Mouse (Mus musculus) kidney, embryonic 14.5 days (tissue): ENCODE results near the gene Scg3. TPM values are rescaled to one million over a fixed set of nuclear protein-coding genes. Genes with fewer than 3 reads are reported as not detected.
"Not testable (repeated sequence)": the region's sequence is repeated elsewhere in the genome, so short reads cannot be mapped to it uniquely, and the experiment has no call there.

Experiments
- ATAC-seq: fragments of 200-750 bp; cut with Nextera tagmentation; 2 replicates; pipeline ENCODE4 v1.8.0; 2017; ENCODE audit warnings: moderate number of reproducible peaks, mild to moderate bottlenecking, moderate TSS enrichment, moderate library complexity; ENCODE audit not compliant: low FRiP score, low TSS enrichment
- H3K27ac ChIP-seq: fragments of 300-500 bp; sonication (generic); 2 replicates; pipeline ENCODE4 v1.5.1; 2014; ENCODE audit warnings: low read depth, mild to moderate bottlenecking, low read length, moderate library complexity, mixed read lengths
- H3K27me3 ChIP-seq: fragments of 300-500 bp; sonication (generic); 2 replicates; pipeline ENCODE4 v1.6.1; 2014; ENCODE audit warnings: mild to moderate bottlenecking, low read length; ENCODE audit not compliant: control insufficient read depth, insufficient read depth
- H3K36me3 ChIP-seq: fragments of 300-500 bp; sonication (generic); 2 replicates; pipeline ENCODE4 v1.6.1; 2014; ENCODE audit warnings: low read length, mixed read lengths; ENCODE audit not compliant: control insufficient read depth, insufficient read depth
- H3K4me1 ChIP-seq: fragments of 300-500 bp; sonication (generic); 2 replicates; pipeline ENCODE4 v1.6.1; 2014; ENCODE audit warnings: low read length, mixed read lengths; ENCODE audit not compliant: control insufficient read depth, insufficient read depth
- H3K4me2 ChIP-seq: fragments of 300-500 bp; sonication (generic); replicated peaks from 2 replicates; pipeline ENCODE4 v1.6.1; 2014; ENCODE audit warnings: low read depth, mild to moderate bottlenecking, low read length
- H3K4me3 ChIP-seq: fragments of 300-500 bp; sonication (generic); 2 replicates; pipeline ENCODE4 v1.5.1; 2014; ENCODE audit warnings: mild to moderate bottlenecking, low read length
- H3K9ac ChIP-seq: fragments of 300-500 bp; sonication (generic); 2 replicates; pipeline ENCODE4 v1.6.1; 2014; ENCODE audit warnings: low read depth, mild to moderate bottlenecking, low read length, moderate library complexity
- H3K9me3 ChIP-seq: fragments of 300-500 bp; sonication (generic); 2 replicates; pipeline ENCODE4 v1.6.1; 2016; ENCODE audit warnings: low read length; ENCODE audit not compliant: control insufficient read depth
- WGBS: fragments of 180-500 bp; shearing (Covaris S2); extraction: QIAGEN DNeasy Blood & Tissue Kit; methylation state at CpG from one replicate; pipeline ENCODE4 v1.1.7; 2014; 5-methylcytosine and 5-hydroxymethylcytosine counted together
- polyA plus RNA-seq: library from polyadenylated mRNA; unstranded; fragments of >200 nt; fragmentation: Nextera tagmentation; extraction: Ambion mirVana; gene quantifications from 2 replicates; pipeline ENCODE4 v1.2.1, GENCODE M21; 2014

The Scg3 gene
- polyA plus RNA-seq, 1 experiment from 2014 or later: 0.35 TPM

- no peak overlapping the region for H3K4me2 ChIP-seq
- ATAC-seq: no peak
- H3K36me3 ChIP-seq: no peaks in the 10 kb centered on the region
- H3K4me3 ChIP-seq: no peak overlapping the region
- H3K9ac ChIP-seq: no peak overlapping the region
- 87% methylated on average over 6 of the region's 6 CpGs for WGBS
- H3K27me3 ChIP-seq: no peaks in the 10 kb centered on the region
- no peaks in the 10 kb centered on the region for H3K4me1 ChIP-seq
- no peaks in the 10 kb centered on the region for H3K9me3 ChIP-seq
- H3K27ac ChIP-seq: no peak overlapping the region
Observed at GRCm38 (mm10) chr9:75672769-75673168, 11.1 kb downstream of the Scg3 start.

DNA sequence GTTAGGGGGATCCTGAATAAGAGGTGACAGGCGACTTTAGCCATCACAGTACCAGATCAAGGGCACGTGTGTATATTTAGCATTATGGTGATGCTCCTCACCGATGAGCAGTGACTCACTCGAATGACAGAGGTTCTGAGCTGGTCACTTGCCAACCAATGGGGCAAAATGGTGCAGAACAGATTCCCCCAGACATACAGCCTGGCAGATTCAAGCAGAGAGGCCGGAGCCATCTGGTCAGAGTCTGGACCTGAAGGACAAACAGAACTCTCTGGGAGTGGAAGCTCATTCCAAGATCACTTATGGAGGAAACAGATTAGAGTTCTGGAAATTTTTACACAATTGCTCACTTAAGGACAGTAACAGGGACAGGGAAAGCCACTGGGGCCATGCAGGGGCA, 17.2 kb downstream of the Scg3 start:
- Histone ChIP-seq H3K4me2 (no peak overlapping the region), H3K9ac (no peak overlapping the region), H3K36me3 (no peaks in the 10 kb centered on the region), H3K4me3 (no peak overlapping the region), H3K9me3 (no peaks in the 10 kb centered on the region), H3K4me1 (no peaks in the 10 kb centered on the region), H3K27me3 (no peaks in the 10 kb centered on the region), H3K27ac (no peak overlapping the region)
- ATAC-seq: no peak
- 76% methylated on average over 5 of the region's 5 CpGs for WGBS

DNA sequence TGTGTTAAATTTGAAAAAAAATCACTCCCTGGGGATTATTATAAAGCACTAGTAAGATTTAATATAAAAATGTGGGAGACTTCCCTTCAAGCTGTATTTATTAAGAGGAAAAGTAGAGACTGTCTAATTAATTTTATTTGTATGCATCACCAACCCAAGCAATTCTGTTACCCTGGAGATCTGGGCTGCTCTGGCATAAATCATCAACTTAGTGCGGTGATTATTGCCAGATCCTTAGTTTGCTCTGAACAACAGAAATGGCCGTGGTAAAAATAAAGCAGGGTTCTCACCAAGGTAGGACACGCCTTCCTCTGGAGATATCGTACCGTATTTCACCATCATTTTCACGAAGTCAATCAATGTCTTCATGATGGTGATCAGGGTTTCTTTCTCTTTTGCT, 18.5 kb downstream of the Scg3 start:
- H3K9ac ChIP-seq: no peak overlapping the region
- no peak for ATAC-seq
- H3K9me3 ChIP-seq: no peaks in the 10 kb centered on the region
- WGBS: 82% methylated on average over 6 of the region's 6 CpGs
- no peak overlapping the region for H3K27ac ChIP-seq
- no peak overlapping the region for H3K4me3 ChIP-seq
- no peaks in the 10 kb centered on the region for H3K4me1 ChIP-seq
- H3K27me3 ChIP-seq: no peaks in the 10 kb centered on the region
- no peaks in the 10 kb centered on the region for H3K36me3 ChIP-seq
- no peak overlapping the region for H3K4me2 ChIP-seq

DNA sequence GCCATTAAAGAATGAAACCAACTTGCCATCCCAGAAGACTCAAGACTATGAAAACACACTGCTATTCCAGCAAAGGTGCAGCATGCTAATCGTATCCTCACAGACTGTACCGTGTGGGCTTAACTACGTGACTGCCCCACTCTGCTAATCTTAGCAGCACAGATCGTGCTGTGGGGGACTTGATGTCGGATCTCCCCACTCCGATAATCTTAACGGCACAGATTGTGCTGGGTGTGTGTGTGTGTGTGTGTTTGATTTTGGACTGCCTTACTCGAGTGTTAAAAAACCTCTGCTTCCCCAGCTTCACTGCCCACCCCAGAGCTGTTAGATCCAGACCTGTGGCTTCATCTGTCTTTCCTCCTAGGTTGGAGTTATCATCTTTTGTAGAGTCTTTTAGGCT, 22.9 kb downstream of the Scg3 start:
- Histone ChIP-seq H3K4me1 (no peaks in the 10 kb centered on the region), H3K9ac (no peak overlapping the region), H3K4me2 (no peak overlapping the region), H3K27ac (no peak overlapping the region), H3K4me3 (no peak overlapping the region), H3K27me3 (no peaks in the 10 kb centered on the region), H3K36me3 (no peaks in the 10 kb centered on the region), H3K9me3 (no peaks in the 10 kb centered on the region)
- ATAC-seq: no peak
- 90% methylated on average over 8 of the region's 8 CpGs for WGBS

DNA sequence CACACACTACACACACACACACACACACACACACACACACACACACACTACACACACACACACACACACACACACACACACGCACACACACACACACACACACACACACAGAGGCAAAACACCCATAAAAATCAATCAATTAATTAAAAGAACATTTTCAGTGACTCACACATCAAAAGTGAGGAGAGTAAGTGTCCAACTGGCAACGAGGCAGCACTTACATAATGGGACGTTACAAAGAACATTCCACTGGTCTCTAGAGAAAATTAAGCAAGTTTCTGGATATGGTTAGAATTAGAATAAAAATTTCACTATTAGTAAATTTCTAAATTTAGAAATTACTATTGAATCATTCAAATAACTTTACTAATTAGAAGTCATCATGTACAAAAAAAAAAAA, 27.4 kb downstream of the Scg3 start:
- H3K9me3 ChIP-seq, H3K27ac ChIP-seq, H3K9ac ChIP-seq, H3K27me3 ChIP-seq, H3K36me3 ChIP-seq, H3K4me3 ChIP-seq, H3K4me1 ChIP-seq, ATAC-seq, H3K4me2 ChIP-seq: not testable (repeated sequence)
- WGBS: 84% methylated on average over 3 of the region's 3 CpGs

GRCm38 (mm10) chr9:75653981-75654911, 29.6 kb downstream of the Scg3 start:
- H3K4me3 ChIP-seq: no peak overlapping the region
- WGBS: 34% methylated on average over 12 of the region's 12 CpGs
- no peaks in the 10 kb centered on the region for H3K9me3 ChIP-seq
- peaks cover 5% of the 10 kb centered on the region; the same call in 1 of the 2 replicates for H3K4me1 ChIP-seq
- ATAC-seq: peak; percentile 44; the same call in 1 of the 2 replicates
- H3K27me3 ChIP-seq: no peaks in the 10 kb centered on the region
- no peak overlapping the region for H3K9ac ChIP-seq
- no peaks in the 10 kb centered on the region for H3K36me3 ChIP-seq
- H3K27ac ChIP-seq: no peak overlapping the region
- H3K4me2 ChIP-seq: no peak overlapping the region

DNA sequence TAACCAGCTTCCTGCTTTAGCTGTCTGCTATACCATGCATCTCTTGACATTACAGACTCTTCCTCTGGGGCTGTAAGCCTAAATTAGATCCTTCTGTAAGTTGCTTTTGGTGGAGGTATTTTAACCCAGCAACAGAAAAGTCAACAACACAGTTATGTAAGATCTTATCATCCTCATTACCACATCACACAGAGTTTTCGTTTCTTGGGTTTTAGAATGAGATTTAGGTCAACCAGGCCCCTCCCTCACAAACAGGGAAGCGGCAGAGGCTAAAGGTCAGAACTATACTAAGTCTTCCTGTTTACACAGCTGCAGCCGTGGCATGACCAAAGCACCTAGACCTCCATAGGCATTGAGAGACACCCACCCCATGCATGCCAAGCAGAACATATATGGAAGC, 38.5 kb downstream of the Scg3 start:
- H3K9me3 ChIP-seq: no peaks in the 10 kb centered on the region
- H3K4me2 ChIP-seq: no peak overlapping the region
- 22% methylated on average over 3 of the region's 3 CpGs for WGBS
- no peaks in the 10 kb centered on the region for H3K36me3 ChIP-seq
- H3K4me3 ChIP-seq: no peak overlapping the region
- H3K9ac ChIP-seq: no peak overlapping the region
- no peaks in the 10 kb centered on the region for H3K4me1 ChIP-seq
- no peak overlapping the region for H3K27ac ChIP-seq
- H3K27me3 ChIP-seq: no peaks in the 10 kb centered on the region
- ATAC-seq: peak; percentile 64; the same call in 1 of the 2 replicates

DNA sequence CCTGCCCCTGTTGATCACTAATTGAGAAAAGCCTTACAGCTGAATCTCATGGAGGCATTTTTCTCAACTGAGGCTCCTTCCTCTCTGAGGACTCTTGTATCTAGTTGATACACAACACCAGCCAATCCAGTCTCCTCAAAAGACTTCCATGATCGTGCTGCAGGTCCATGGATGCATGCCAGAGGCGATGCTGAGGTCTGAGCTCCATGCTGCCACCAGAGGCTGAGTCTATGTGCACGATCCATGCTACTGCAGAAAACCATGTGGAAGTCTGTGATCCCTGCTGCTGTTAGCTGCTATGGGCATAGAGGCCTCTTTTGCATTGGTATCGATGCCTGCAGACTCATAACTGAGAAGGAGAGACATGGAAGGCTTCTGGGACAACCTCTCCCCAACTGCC, 49.6 kb downstream of the Scg3 start:
- Histone ChIP-seq H3K27ac (no peak overlapping the region), H3K9me3 (no peaks in the 10 kb centered on the region), H3K4me3 (no peak overlapping the region), H3K4me2 (no peak overlapping the region), H3K36me3 (0 out of 2 replicates have a peak, but pooled peaks cover 2% of the 10 kb centered on the region), H3K9ac (no peak overlapping the region), H3K4me1 (no peaks in the 10 kb centered on the region), H3K27me3 (no peaks in the 10 kb centered on the region)
- WGBS: 88% methylated on average over 4 of the region's 4 CpGs
- ATAC-seq: no peak

GRCm38 (mm10) chr9:75633603-75634002, 50.3 kb downstream of the Scg3 start:
- 0 out of 2 replicates have a peak, but pooled peaks cover 2% of the 10 kb centered on the region for H3K36me3 ChIP-seq
- H3K9me3 ChIP-seq: no peaks in the 10 kb centered on the region
- no peak overlapping the region for H3K27ac ChIP-seq
- no peak overlapping the region for H3K4me3 ChIP-seq
- 72% methylated on average over 8 of the region's 8 CpGs for WGBS
- no peak overlapping the region for H3K9ac ChIP-seq
- no peak for ATAC-seq
- no peaks in the 10 kb centered on the region for H3K4me1 ChIP-seq
- H3K27me3 ChIP-seq: no peaks in the 10 kb centered on the region
- no peak overlapping the region for H3K4me2 ChIP-seq
